Mouse (Mus musculus): Measurements from ENCODE around the gene Oma1. TPM values are rescaled to one million over a fixed set of nuclear protein-coding genes. Genes with fewer than 3 reads are reported as not detected.

Gene Oma1
- polyA plus RNA-seq, 1 experiment: 17.1 TPM

GRCm38 (mm10) chr4:103315861-103316260 is 2.2 kb downstream of the Oma1 start:
- no peak for TF ChIP-seq CTCF (IDR thresholded peaks at IDR 0.05; ENCODE audit: borderline replicate concordance, insufficient read depth, low read length)
- no peak for TF ChIP-seq POLR2A (IDR thresholded peaks at IDR 0.05; ENCODE audit: low read depth, low read length)
- Histone ChIP-seq H3K27ac (ENCODE audit: insufficient read depth, low read length) (no peak overlapping the region), H3K4me3 (ENCODE audit: insufficient read depth, low read length) (no peak overlapping the region), H3K4me1 (ENCODE audit: control insufficient read depth, insufficient read depth, low read length) (0 out of 2 replicates have a peak, but pooled peaks cover 1% of the 10 kb centered on the region)

DNA sequence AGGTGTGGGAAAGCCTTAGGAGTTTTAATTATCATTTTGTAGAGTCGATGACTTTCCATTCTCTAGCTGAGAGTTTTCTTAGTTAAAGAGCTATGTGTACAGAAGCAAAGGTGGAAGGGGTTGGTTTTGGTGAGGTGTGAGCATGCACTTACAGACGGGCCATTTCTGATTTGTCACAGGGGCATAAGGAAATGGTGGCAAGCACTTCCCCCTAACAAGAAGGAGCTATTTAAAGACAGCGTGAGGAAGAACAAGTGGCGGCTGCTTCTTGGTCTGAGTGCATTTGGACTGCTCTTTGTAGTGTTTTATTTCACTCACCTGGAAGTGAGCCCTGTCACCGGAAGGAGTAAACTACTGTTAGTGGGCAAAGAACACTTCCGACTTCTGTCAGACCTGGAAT is 7.8 kb downstream of the Oma1 start:
- TF ChIP-seq POLR2A (IDR thresholded peaks at IDR 0.05; ENCODE audit: low read depth, low read length) (no peak), CTCF (IDR thresholded peaks at IDR 0.05; ENCODE audit: borderline replicate concordance, insufficient read depth, low read length) (no peak)
- H3K4me3 ChIP-seq (ENCODE audit: insufficient read depth, low read length): no peak overlapping the region

DNA sequence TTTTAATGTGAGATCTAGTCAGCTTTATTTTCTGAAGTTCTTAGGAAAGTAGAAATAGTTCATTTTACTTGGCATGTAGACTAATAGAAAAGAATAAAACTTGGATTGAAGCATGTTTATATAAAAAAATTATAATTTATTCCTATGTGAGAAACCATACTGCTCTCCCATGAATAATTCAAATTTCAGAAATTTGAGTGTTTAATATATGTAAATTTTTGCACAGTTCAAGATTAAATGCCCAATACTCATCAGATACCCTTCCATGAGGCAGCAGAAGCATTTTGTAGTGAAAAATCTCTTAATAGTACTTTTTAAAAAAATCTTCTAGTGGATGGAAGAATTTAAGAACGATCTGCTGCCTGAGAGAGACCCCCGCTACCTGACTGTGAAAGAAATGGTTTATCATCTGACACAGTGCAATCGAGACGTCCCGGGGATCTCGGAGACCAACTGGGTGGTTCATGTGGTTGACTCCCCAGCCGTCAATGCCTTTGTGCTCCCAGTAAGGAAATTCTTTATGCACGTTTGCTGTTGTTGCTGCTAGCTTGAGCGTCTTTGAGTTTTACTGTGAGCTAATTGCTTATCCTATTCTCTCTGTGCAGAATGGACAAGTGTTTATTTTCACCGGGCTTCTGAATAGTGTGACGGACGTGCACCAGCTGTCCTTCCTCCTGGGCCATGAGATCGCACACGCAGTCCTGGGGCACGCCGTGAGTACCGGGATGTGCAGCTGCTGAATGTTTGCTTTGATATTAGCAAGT is 11.3 kb downstream of the Oma1 start:
- H3K4me3 ChIP-seq (ENCODE audit: insufficient read depth, low read length): no peak overlapping the region
- TF ChIP-seq CTCF (IDR thresholded peaks at IDR 0.05; ENCODE audit: borderline replicate concordance, insufficient read depth, low read length) (no peak), POLR2A (IDR thresholded peaks at IDR 0.05; ENCODE audit: low read depth, low read length) (no peak)
- H3K27ac ChIP-seq (ENCODE audit: insufficient read depth, low read length): no peak overlapping the region
- no peaks in the 10 kb centered on the region for H3K4me1 ChIP-seq (ENCODE audit: control insufficient read depth, insufficient read depth, low read length)

More for the DNA sequence above, 7.8 kb downstream of the Oma1 start:
- Histone ChIP-seq H3K27ac (ENCODE audit: insufficient read depth, low read length) (no peak overlapping the region), H3K4me1 (ENCODE audit: control insufficient read depth, insufficient read depth, low read length) (no peaks in the 10 kb centered on the region)

- H3K4me3 ChIP-seq (ENCODE audit: insufficient read depth, low read length): no peak overlapping the region
- H3K27ac ChIP-seq (ENCODE audit: insufficient read depth, low read length): no peak overlapping the region
- TF ChIP-seq CTCF (IDR thresholded peaks at IDR 0.05; ENCODE audit: borderline replicate concordance, insufficient read depth, low read length) (peak; percentile 33; the same call in 1 of the 2 replicates), POLR2A (IDR thresholded peaks at IDR 0.05; ENCODE audit: low read depth, low read length) (no peak)
- no peaks in the 10 kb centered on the region for H3K4me1 ChIP-seq (ENCODE audit: control insufficient read depth, insufficient read depth, low read length)
Observed at GRCm38 (mm10) chr4:103326994-103327393, 13.4 kb downstream of the Oma1 start.

DNA sequence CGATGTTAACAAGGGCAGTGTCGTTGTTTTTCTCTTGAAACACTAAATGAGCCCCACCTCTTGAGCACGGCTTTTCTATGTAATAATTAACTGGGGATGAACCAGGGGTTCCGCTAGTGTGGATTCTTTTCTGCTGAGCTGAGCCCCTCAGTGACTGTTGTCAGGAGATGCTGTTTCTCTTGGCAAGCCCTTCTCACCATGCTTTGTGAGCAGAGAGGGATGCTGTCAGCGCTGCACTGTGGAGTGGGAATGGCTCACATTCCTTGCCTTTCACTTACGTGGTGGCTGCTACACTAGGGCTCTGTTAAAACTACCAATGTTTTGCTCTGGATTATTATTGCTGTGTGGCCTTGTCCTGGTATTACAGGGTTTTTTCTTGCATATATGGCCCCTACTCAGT is 15.7 kb downstream of the Oma1 start:
- Histone ChIP-seq H3K4me1 (ENCODE audit: control insufficient read depth, insufficient read depth, low read length) (no peaks in the 10 kb centered on the region), H3K27ac (ENCODE audit: insufficient read depth, low read length) (no peak overlapping the region), H3K4me3 (ENCODE audit: insufficient read depth, low read length) (no peak overlapping the region)
- no peak for TF ChIP-seq CTCF (IDR thresholded peaks at IDR 0.05; ENCODE audit: borderline replicate concordance, insufficient read depth, low read length)
- TF ChIP-seq POLR2A (IDR thresholded peaks at IDR 0.05; ENCODE audit: low read depth, low read length): no peak

GRCm38 (mm10) chr4:103335134-103335533 is 21.5 kb downstream of the Oma1 start:
- Histone ChIP-seq H3K27ac (ENCODE audit: insufficient read depth, low read length) (no peak overlapping the region), H3K4me3 (ENCODE audit: insufficient read depth, low read length) (no peak overlapping the region), H3K4me1 (ENCODE audit: control insufficient read depth, insufficient read depth, low read length) (no peaks in the 10 kb centered on the region)
- TF ChIP-seq POLR2A (IDR thresholded peaks at IDR 0.05; ENCODE audit: low read depth, low read length) (no peak), CTCF (IDR thresholded peaks at IDR 0.05; ENCODE audit: borderline replicate concordance, insufficient read depth, low read length) (no peak)

GRCm38 (mm10) chr4:103340726-103341125 is 27.1 kb downstream of the Oma1 start:
- no peak for TF ChIP-seq POLR2A (IDR thresholded peaks at IDR 0.05; ENCODE audit: low read depth, low read length)
- TF ChIP-seq CTCF (IDR thresholded peaks at IDR 0.05; ENCODE audit: borderline replicate concordance, insufficient read depth, low read length): no peak
- H3K4me3 ChIP-seq (ENCODE audit: insufficient read depth, low read length): no peak overlapping the region
- H3K27ac ChIP-seq (ENCODE audit: insufficient read depth, low read length): no peak overlapping the region
- H3K4me1 ChIP-seq (ENCODE audit: control insufficient read depth, insufficient read depth, low read length): no peaks in the 10 kb centered on the region

- H3K27ac ChIP-seq (ENCODE audit: insufficient read depth, low read length): no peak overlapping the region
- H3K4me1 ChIP-seq (ENCODE audit: control insufficient read depth, insufficient read depth, low read length): no peaks in the 10 kb centered on the region
- TF ChIP-seq POLR2A (IDR thresholded peaks at IDR 0.05; ENCODE audit: low read depth, low read length) (no peak), CTCF (IDR thresholded peaks at IDR 0.05; ENCODE audit: borderline replicate concordance, insufficient read depth, low read length) (no peak)
- no peak overlapping the region for H3K4me3 ChIP-seq (ENCODE audit: insufficient read depth, low read length)
Observed at GRCm38 (mm10) chr4:103341620-103342019, 28.0 kb downstream of the Oma1 start.

GRCm38 (mm10) chr4:103346058-103346457 is 32.4 kb downstream of the Oma1 start:
- no peaks in the 10 kb centered on the region for H3K4me1 ChIP-seq (ENCODE audit: control insufficient read depth, insufficient read depth, low read length)
- no peak for TF ChIP-seq CTCF (IDR thresholded peaks at IDR 0.05; ENCODE audit: borderline replicate concordance, insufficient read depth, low read length)
- no peak for TF ChIP-seq POLR2A (IDR thresholded peaks at IDR 0.05; ENCODE audit: low read depth, low read length)
- no peak overlapping the region for H3K4me3 ChIP-seq (ENCODE audit: insufficient read depth, low read length)
- no peak overlapping the region for H3K27ac ChIP-seq (ENCODE audit: insufficient read depth, low read length)

- no peaks in the 10 kb centered on the region for H3K4me1 ChIP-seq (ENCODE audit: control insufficient read depth, insufficient read depth, low read length)
- H3K27ac ChIP-seq (ENCODE audit: insufficient read depth, low read length): no peak overlapping the region
- H3K4me3 ChIP-seq (ENCODE audit: insufficient read depth, low read length): no peak overlapping the region
- TF ChIP-seq CTCF (IDR thresholded peaks at IDR 0.05; ENCODE audit: borderline replicate concordance, insufficient read depth, low read length) (no peak), POLR2A (IDR thresholded peaks at IDR 0.05; ENCODE audit: low read depth, low read length) (no peak)
Observed at GRCm38 (mm10) chr4:103346849-103347248, 33.2 kb downstream of the Oma1 start.

Data from embryonic fibroblast, embryonic 13.5 days (primary cell).